Mouse (Mus musculus): Measurements from ENCODE around the gene Pdia5. TPM values are rescaled to one million over a fixed set of nuclear protein-coding genes. Genes with fewer than 3 reads are reported as not detected.

Pdia5 gene
- polyA plus RNA-seq, 1 experiment = 18.0 TPM

DNA sequence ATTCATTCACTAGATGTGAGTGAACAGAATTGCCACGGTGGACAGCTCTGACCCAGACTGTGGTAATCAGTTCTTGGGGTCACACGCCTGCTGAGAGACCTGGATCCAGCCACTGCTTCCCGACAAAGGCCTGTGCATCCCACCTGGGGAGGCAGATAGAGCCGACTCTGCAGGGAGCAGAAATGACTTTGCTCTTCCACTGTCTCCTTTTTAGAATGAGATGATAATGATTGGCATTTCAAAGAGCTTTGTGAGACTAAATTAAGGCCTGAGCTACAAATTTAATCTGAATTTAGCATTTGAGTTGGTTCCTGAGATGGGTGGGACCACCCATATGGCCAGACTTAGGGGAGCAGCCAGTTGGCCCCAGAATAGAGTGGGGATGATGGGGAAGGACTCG is 85.8 kb downstream of the Pdia5 start:
- H3K79me2 ChIP-seq (ENCODE audit: control insufficient read depth, insufficient read depth) = no peaks in the 10 kb centered on the region
- no peaks in the 10 kb centered on the region for H3K79me3 ChIP-seq (ENCODE audit: low read depth)
- no peak overlapping the region for H3K4me3 ChIP-seq (ENCODE audit: insufficient read depth, poor library complexity, severe bottlenecking)
- H3ac ChIP-seq (ENCODE audit: control insufficient read depth, insufficient read length, low read depth) = no peak overlapping the region
- no peaks in the 10 kb centered on the region for H3K27me3 ChIP-seq (ENCODE audit: control insufficient read depth, insufficient read depth, insufficient read length)
- TF ChIP-seq CTCF (IDR thresholded peaks at IDR 0.05; ENCODE audit: control insufficient read depth, insufficient read depth, insufficient read length) = no peak
- no peak for TF ChIP-seq FOSL1 (IDR thresholded peaks at IDR 0.05; ENCODE audit: insufficient read depth, low read length, poor library complexity, severe bottlenecking)
- no peak for TF ChIP-seq USF1 (IDR thresholded peaks at IDR 0.05; ENCODE audit: low read depth)
- no peak for TF ChIP-seq CEBPB (IDR thresholded peaks at IDR 0.05; ENCODE audit: low read depth)
- no peak for TF ChIP-seq MAX (IDR thresholded peaks at IDR 0.05)
- no peak for TF ChIP-seq MYOG (IDR thresholded peaks at IDR 0.05; ENCODE audit: control insufficient read depth, extremely low read depth, insufficient read length)
- no peak for TF ChIP-seq MYOD1 (IDR thresholded peaks at IDR 0.05; ENCODE audit: control insufficient read depth, insufficient read length, low read depth)
- H3K36me3 ChIP-seq (ENCODE audit: control insufficient read depth, insufficient read depth) = peaks cover 15% of the 10 kb centered on the region

- H3K4me3 ChIP-seq (ENCODE audit: insufficient read depth, poor library complexity, severe bottlenecking) = no peak overlapping the region
- TF ChIP-seq CEBPB (IDR thresholded peaks at IDR 0.05; ENCODE audit: low read depth) (no peak), MYOD1 (IDR thresholded peaks at IDR 0.05; ENCODE audit: control insufficient read depth, insufficient read length, low read depth) (no peak), CTCF (IDR thresholded peaks at IDR 0.05; ENCODE audit: control insufficient read depth, insufficient read depth, insufficient read length) (no peak), MYOG (IDR thresholded peaks at IDR 0.05; ENCODE audit: control insufficient read depth, extremely low read depth, insufficient read length) (no peak), FOSL1 (IDR thresholded peaks at IDR 0.05; ENCODE audit: insufficient read depth, low read length, poor library complexity, severe bottlenecking) (no peak)
- no peaks in the 10 kb centered on the region for H3K79me3 ChIP-seq (ENCODE audit: low read depth)
- peaks cover 15% of the 10 kb centered on the region for H3K36me3 ChIP-seq (ENCODE audit: control insufficient read depth, insufficient read depth)
- no peak overlapping the region for H3ac ChIP-seq (ENCODE audit: control insufficient read depth, insufficient read length, low read depth)
- no peaks in the 10 kb centered on the region for H3K27me3 ChIP-seq (ENCODE audit: control insufficient read depth, insufficient read depth, insufficient read length)
- H3K79me2 ChIP-seq (ENCODE audit: control insufficient read depth, insufficient read depth) = no peaks in the 10 kb centered on the region
These were observed 86.8 kb downstream of the Pdia5 start for GRCm38 (mm10) chr16:35403891-35404290.

GRCm38 (mm10) chr16:35403356-35403755 is 87.3 kb downstream of the Pdia5 start:
- Histone ChIP-seq H3K36me3 (ENCODE audit: control insufficient read depth, insufficient read depth) (peaks cover 15% of the 10 kb centered on the region), H3ac (ENCODE audit: control insufficient read depth, insufficient read length, low read depth) (no peak overlapping the region), H3K4me3 (ENCODE audit: insufficient read depth, poor library complexity, severe bottlenecking) (no peak overlapping the region), H3K27me3 (ENCODE audit: control insufficient read depth, insufficient read depth, insufficient read length) (no peaks in the 10 kb centered on the region), H3K79me3 (ENCODE audit: low read depth) (no peaks in the 10 kb centered on the region), H3K79me2 (ENCODE audit: control insufficient read depth, insufficient read depth) (no peaks in the 10 kb centered on the region)
- TF ChIP-seq FOSL1 (IDR thresholded peaks at IDR 0.05; ENCODE audit: insufficient read depth, low read length, poor library complexity, severe bottlenecking) = no peak
- no peak for TF ChIP-seq MAX (IDR thresholded peaks at IDR 0.05)
- TF ChIP-seq MYOG (IDR thresholded peaks at IDR 0.05; ENCODE audit: control insufficient read depth, extremely low read depth, insufficient read length) = no peak
- no peak for TF ChIP-seq MYOD1 (IDR thresholded peaks at IDR 0.05; ENCODE audit: control insufficient read depth, insufficient read length, low read depth)
- no peak for TF ChIP-seq CEBPB (IDR thresholded peaks at IDR 0.05; ENCODE audit: low read depth)
- TF ChIP-seq CTCF (IDR thresholded peaks at IDR 0.05; ENCODE audit: control insufficient read depth, insufficient read depth, insufficient read length) = no peak
- TF ChIP-seq USF1 (IDR thresholded peaks at IDR 0.05; ENCODE audit: low read depth) = no peak

DNA sequence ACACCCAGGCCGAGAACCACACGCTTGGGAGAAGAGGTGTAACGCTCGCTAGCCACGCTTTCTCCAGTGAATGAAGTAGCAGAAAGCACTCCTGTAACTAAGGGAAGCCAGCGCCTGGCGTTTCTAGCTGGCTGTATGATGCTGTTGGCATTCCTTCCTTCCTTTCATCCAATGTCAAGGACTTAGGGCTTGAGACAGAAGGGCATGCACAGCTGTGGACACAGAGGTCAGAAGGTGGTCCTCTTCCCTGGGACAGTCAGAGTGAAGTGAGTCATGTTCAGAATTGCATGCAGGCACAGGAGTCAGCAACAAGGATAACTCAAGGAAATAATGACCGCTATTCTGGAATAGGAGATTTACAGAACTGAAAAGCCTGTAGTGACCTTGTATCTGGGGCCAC is 97.9 kb downstream of the Pdia5 start:
- Histone ChIP-seq H3K4me3 (ENCODE audit: insufficient read depth, poor library complexity, severe bottlenecking) (no peak overlapping the region), H3K27me3 (ENCODE audit: control insufficient read depth, insufficient read depth, insufficient read length) (no peaks in the 10 kb centered on the region), H3K79me3 (ENCODE audit: low read depth) (no peaks in the 10 kb centered on the region), H3K36me3 (ENCODE audit: control insufficient read depth, insufficient read depth) (no peaks in the 10 kb centered on the region), H3ac (ENCODE audit: control insufficient read depth, insufficient read length, low read depth) (no peak overlapping the region), H3K79me2 (ENCODE audit: control insufficient read depth, insufficient read depth) (no peaks in the 10 kb centered on the region)
- TF ChIP-seq FOSL1 (IDR thresholded peaks at IDR 0.05; ENCODE audit: insufficient read depth, low read length, poor library complexity, severe bottlenecking) = no peak
- no peak for TF ChIP-seq MYOD1 (IDR thresholded peaks at IDR 0.05; ENCODE audit: control insufficient read depth, insufficient read length, low read depth)
- TF ChIP-seq USF1 (IDR thresholded peaks at IDR 0.05; ENCODE audit: low read depth) = no peak
- TF ChIP-seq CTCF (IDR thresholded peaks at IDR 0.05; ENCODE audit: control insufficient read depth, insufficient read depth, insufficient read length) = no peak
- TF ChIP-seq MYOG (IDR thresholded peaks at IDR 0.05; ENCODE audit: control insufficient read depth, extremely low read depth, insufficient read length) = no peak
- no peak for TF ChIP-seq CEBPB (IDR thresholded peaks at IDR 0.05; ENCODE audit: low read depth)
- no peak for TF ChIP-seq MAX (IDR thresholded peaks at IDR 0.05)

DNA sequence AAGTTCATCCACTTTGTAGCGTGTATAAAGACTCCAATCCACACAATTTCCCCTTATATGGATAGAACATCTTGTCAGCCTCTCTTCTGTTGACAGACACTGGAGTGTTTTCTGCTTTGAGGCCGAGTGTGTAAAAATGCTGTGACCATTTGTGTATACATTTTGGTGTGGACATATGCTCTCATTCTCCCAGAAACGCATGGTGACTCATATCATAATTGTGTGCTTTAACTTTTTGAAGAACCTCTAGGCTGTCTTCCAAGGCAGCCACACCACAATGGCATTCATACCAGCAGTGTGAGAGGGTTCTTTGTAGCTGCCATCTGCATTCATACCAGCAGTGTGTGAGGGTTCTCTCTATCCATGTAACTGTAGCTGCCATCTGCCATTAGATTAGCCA is 105.0 kb downstream of the Pdia5 start:
- Histone ChIP-seq H3K79me3 (ENCODE audit: low read depth) (no peaks in the 10 kb centered on the region), H3ac (ENCODE audit: control insufficient read depth, insufficient read length, low read depth) (no peak overlapping the region), H3K27me3 (ENCODE audit: control insufficient read depth, insufficient read depth, insufficient read length) (no peaks in the 10 kb centered on the region), H3K79me2 (ENCODE audit: control insufficient read depth, insufficient read depth) (no peaks in the 10 kb centered on the region), H3K4me3 (ENCODE audit: insufficient read depth, poor library complexity, severe bottlenecking) (no peak overlapping the region), H3K36me3 (ENCODE audit: control insufficient read depth, insufficient read depth) (no peaks in the 10 kb centered on the region)
- TF ChIP-seq MYOG (IDR thresholded peaks at IDR 0.05; ENCODE audit: control insufficient read depth, extremely low read depth, insufficient read length) (no peak), MYOD1 (IDR thresholded peaks at IDR 0.05; ENCODE audit: control insufficient read depth, insufficient read length, low read depth) (peak; percentile 4), FOSL1 (IDR thresholded peaks at IDR 0.05; ENCODE audit: insufficient read depth, low read length, poor library complexity, severe bottlenecking) (no peak), MAX (IDR thresholded peaks at IDR 0.05) (peak; percentile 23), CTCF (IDR thresholded peaks at IDR 0.05; ENCODE audit: control insufficient read depth, insufficient read depth, insufficient read length) (no peak), CEBPB (IDR thresholded peaks at IDR 0.05; ENCODE audit: low read depth) (no peak), USF1 (IDR thresholded peaks at IDR 0.05; ENCODE audit: low read depth) (no peak)

DNA sequence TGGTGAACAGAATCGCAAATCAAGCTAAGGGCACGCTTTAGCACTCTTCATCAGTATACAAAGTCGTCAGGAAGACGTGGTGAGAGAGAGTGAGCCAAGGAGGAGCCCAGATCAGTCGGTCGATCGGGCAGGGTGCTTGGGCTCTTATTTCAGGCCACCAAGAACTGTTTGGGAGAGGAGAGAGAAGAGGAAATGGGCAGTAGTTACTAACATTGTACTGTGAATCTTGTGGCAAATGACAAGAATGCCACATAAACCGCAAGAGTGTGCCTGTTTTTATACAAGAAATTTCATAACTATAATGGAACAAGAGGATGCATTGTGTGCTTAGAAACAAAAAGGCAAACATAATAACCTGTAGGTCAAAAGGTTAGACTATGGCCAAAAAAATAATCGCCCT is 110.6 kb downstream of the Pdia5 start:
- no peak overlapping the region for H3K4me3 ChIP-seq (ENCODE audit: insufficient read depth, poor library complexity, severe bottlenecking)
- TF ChIP-seq USF1 (IDR thresholded peaks at IDR 0.05; ENCODE audit: low read depth) (no peak), CTCF (IDR thresholded peaks at IDR 0.05; ENCODE audit: control insufficient read depth, insufficient read depth, insufficient read length) (no peak), MAX (IDR thresholded peaks at IDR 0.05) (no peak), FOSL1 (IDR thresholded peaks at IDR 0.05; ENCODE audit: insufficient read depth, low read length, poor library complexity, severe bottlenecking) (no peak), MYOD1 (IDR thresholded peaks at IDR 0.05; ENCODE audit: control insufficient read depth, insufficient read length, low read depth) (no peak), MYOG (IDR thresholded peaks at IDR 0.05; ENCODE audit: control insufficient read depth, extremely low read depth, insufficient read length) (no peak)
- no peak overlapping the region for H3ac ChIP-seq (ENCODE audit: control insufficient read depth, insufficient read length, low read depth)
- no peaks in the 10 kb centered on the region for H3K79me2 ChIP-seq (ENCODE audit: control insufficient read depth, insufficient read depth)
- H3K36me3 ChIP-seq (ENCODE audit: control insufficient read depth, insufficient read depth) = no peaks in the 10 kb centered on the region
- no peaks in the 10 kb centered on the region for H3K27me3 ChIP-seq (ENCODE audit: control insufficient read depth, insufficient read depth, insufficient read length)
- no peaks in the 10 kb centered on the region for H3K79me3 ChIP-seq (ENCODE audit: low read depth)

All from C2C12 (cell line).